Mouse (Mus musculus): Measurements from ENCODE around the gene Vmn1r221. TPM values are rescaled to one million over a fixed set of nuclear protein-coding genes. Genes with fewer than 3 reads are reported as not detected.

Gene Vmn1r221
- polyA plus RNA-seq, 1 experiment from 2014 or later = not detected

Other genes starting within 250 kb of the Vmn1r221 start
- not detected in 2 replicates for gene Vmn1r213, start 206.5 kb upstream of the Vmn1r221 start, polyA plus RNA-seq (2016; fragmentation: Nextera tagmentation; extraction: Ambion mirVana)
- not detected in 2 replicates for gene Vmn1r214, start 183.7 kb upstream of the Vmn1r221 start, polyA plus RNA-seq (2016; fragmentation: Nextera tagmentation; extraction: Ambion mirVana)
- gene Vmn1r215, start 146.1 kb upstream of the Vmn1r221 start, polyA plus RNA-seq (2016; fragmentation: Nextera tagmentation; extraction: Ambion mirVana) = not detected in 2 replicates
- gene Vmn1r217, start 95.9 kb upstream of the Vmn1r221 start, polyA plus RNA-seq (2016; fragmentation: Nextera tagmentation; extraction: Ambion mirVana) = not detected in 2 replicates
- gene Vmn1r218, start 81.0 kb upstream of the Vmn1r221 start, polyA plus RNA-seq (2016; fragmentation: Nextera tagmentation; extraction: Ambion mirVana) = not detected in 2 replicates
- 0.03 and 0.04 TPM in 2 replicates for gene Vmn1r219, start 54.8 kb upstream of the Vmn1r221 start, polyA plus RNA-seq (2016; fragmentation: Nextera tagmentation; extraction: Ambion mirVana)
- not detected in 2 replicates for gene Vmn1r220, start 26.2 kb upstream of the Vmn1r221 start, polyA plus RNA-seq (2016; fragmentation: Nextera tagmentation; extraction: Ambion mirVana)
- not detected in 2 replicates for gene Vmn1r222, start 21.8 kb downstream of the Vmn1r221 start, polyA plus RNA-seq (2016; fragmentation: Nextera tagmentation; extraction: Ambion mirVana)
- not detected in 2 replicates for gene Vmn1r223, start 33.0 kb downstream of the Vmn1r221 start, polyA plus RNA-seq (2016; fragmentation: Nextera tagmentation; extraction: Ambion mirVana)
- gene Zfp322a, start 155.1 kb downstream of the Vmn1r221 start, polyA plus RNA-seq (2016; fragmentation: Nextera tagmentation; extraction: Ambion mirVana) = 65.4 and 67.5 TPM in 2 replicates
- 12.9 and 13.9 TPM in 2 replicates for gene Abt1, start 209.7 kb downstream of the Vmn1r221 start, polyA plus RNA-seq (2016; fragmentation: Nextera tagmentation; extraction: Ambion mirVana)

Measured in embryonic facial prominence, embryonic 12.5 days (tissue).